Mouse (Mus musculus) cerebellum, postnatal 4 days (tissue): ENCODE results near the gene Hhatl.

Experiments
- DNase-seq, 2 experiments: peaks; one replicate each; pipeline ENCODE4 v3.0.0; 2022; ENCODE audit warnings: low spot score in 2 of 2, mixed read lengths in 1 of 2

The Hhatl gene

GRCm38 (mm10) chr9:121791757-121792521 is at the start of gene Hhatl:
Gene Hhatl (minus strand): TSS chr9:121792507.
- peak in 1 of 2 experiments; percentile 21 for DNase-seq

GRCm38 (mm10) chr9:121839622-121839965 is 47.3 kb upstream of the Hhatl start:
- no peak for DNase-seq

GRCm38 (mm10) chr9:121838829-121839621 is 46.7 kb upstream of the Hhatl start, which contains the start of gene Ccdc13:
Gene Ccdc13 (minus strand): TSS chr9:121839461.
- DNase-seq: peak; percentile 85

GRCm38 (mm10) chr9:121838008-121838407 is 45.7 kb upstream of the Hhatl start:
- DNase-seq: no peak

GRCm38 (mm10) chr9:121833825-121834224 is 41.5 kb upstream of the Hhatl start:
- DNase-seq: no peak

GRCm38 (mm10) chr9:121830956-121831293 is 38.6 kb upstream of the Hhatl start:
- peak; percentile 67 to 88 for DNase-seq

- DNase-seq: peak in 1 of 2 experiments; percentile 42
These were observed 38.1 kb upstream of the Hhatl start for GRCm38 (mm10) chr9:121830243-121830955.

GRCm38 (mm10) chr9:121829270-121829992 is 37.1 kb upstream of the Hhatl start:
- DNase-seq: no peak

- no peak for DNase-seq
These were observed 36.0 kb upstream of the Hhatl start for GRCm38 (mm10) chr9:121828314-121828713.

- no peak for DNase-seq
These were observed 34.0 kb upstream of the Hhatl start for GRCm38 (mm10) chr9:121826356-121826755.

GRCm38 (mm10) chr9:121823991-121824390 is 31.7 kb upstream of the Hhatl start:
- DNase-seq: peak in 1 of 2 experiments; percentile 54

- DNase-seq: no peak
These were observed 30.7 kb upstream of the Hhatl start for GRCm38 (mm10) chr9:121823051-121823450.

- DNase-seq: peak in 1 of 2 experiments; percentile 70
These were observed 30.3 kb upstream of the Hhatl start for GRCm38 (mm10) chr9:121822585-121822991.

GRCm38 (mm10) chr9:121820765-121821164 is 28.5 kb upstream of the Hhatl start:
- DNase-seq: no peak

GRCm38 (mm10) chr9:121819771-121820471 is 27.6 kb upstream of the Hhatl start:
- peak in 1 of 2 experiments; percentile 38 for DNase-seq

- no peak for DNase-seq
These were observed 26.9 kb upstream of the Hhatl start for GRCm38 (mm10) chr9:121819073-121819770.

- DNase-seq: no peak
These were observed 22.9 kb upstream of the Hhatl start for GRCm38 (mm10) chr9:121815183-121815582.

GRCm38 (mm10) chr9:121810081-121810821 is 17.9 kb upstream of the Hhatl start:
- DNase-seq: peak in 1 of 2 experiments; percentile 64

- no peak for DNase-seq
These were observed 16.2 kb upstream of the Hhatl start for GRCm38 (mm10) chr9:121808511-121808910.

GRCm38 (mm10) chr9:121807947-121808346 is 15.6 kb upstream of the Hhatl start:
- DNase-seq: no peak
